Mouse (Mus musculus) CD4-positive, CD25-positive, alpha-beta regulatory T cell, adult 4 months (primary cell): ENCODE measurements at regions not wholly inside any gene's neighbourhood (a gene's known extent, or its start where the extent isn't known, plus 50 kb on each side); places are given as distances from the start of the nearest gene placed in this dataset.

Experiments
- ATAC-seq: one replicate; pipeline ENCODE4 v1.8.0; 2017

GRCm38 (mm10) chr15:97458748-97459221 lies 211.7 kb upstream of the Amigo2 start:
- peak; percentile 76 for ATAC-seq

- peak; percentile 53 for ATAC-seq
Measured at GRCm38 (mm10) chr15:97458139-97458747, 211.2 kb upstream of the Amigo2 start.

GRCm38 (mm10) chr15:97457468-97457867 lies 210.4 kb upstream of the Amigo2 start:
- ATAC-seq: no peak

- ATAC-seq: no peak
Measured at GRCm38 (mm10) chr15:97456991-97457390, 209.9 kb upstream of the Amigo2 start.

GRCm38 (mm10) chr15:97455672-97456071 lies 208.6 kb upstream of the Amigo2 start:
- ATAC-seq: peak; percentile 15

- ATAC-seq: peak; percentile 61
Measured at GRCm38 (mm10) chr15:97449724-97450123, 202.6 kb upstream of the Amigo2 start.

- no peak for ATAC-seq
Measured at GRCm38 (mm10) chr15:97449001-97449400, 201.9 kb upstream of the Amigo2 start.

- peak; percentile 44 for ATAC-seq
Measured at GRCm38 (mm10) chr15:97448243-97448880, 201.3 kb upstream of the Amigo2 start.

- ATAC-seq: no peak
Measured at GRCm38 (mm10) chr15:97446181-97446580, 199.1 kb upstream of the Amigo2 start.

GRCm38 (mm10) chr15:97438235-97438760 lies 191.2 kb upstream of the Amigo2 start:
- no peak for ATAC-seq
